Mouse (Mus musculus): ENCODE data around the gene Tmem54. TPM values are rescaled to one million over a fixed set of nuclear protein-coding genes. Genes with fewer than 3 reads are reported as not detected.

The Tmem54 gene
- polyA plus RNA-seq, 1 experiment: not detected

GRCm38 (mm10) chr4:129095276-129095675 lies 10.1 kb upstream of the Tmem54 start:
- H3K36me3 ChIP-seq (replicated peaks; ENCODE audit: low read length): no peaks in the 10 kb centered on the region
- no peaks in the 10 kb centered on the region for H3K4me1 ChIP-seq
- no peak for TF ChIP-seq FLI1 (IDR thresholded peaks at IDR 0.05; ENCODE audit: low read length)
- no peak for TF ChIP-seq GATA1 (IDR thresholded peaks at IDR 0.05; ENCODE audit: borderline replicate concordance, low read length)
- peaks cover 8% of the 10 kb centered on the region for H3K9me3 ChIP-seq
- peaks cover 50% of the 10 kb centered on the region for H3K27me3 ChIP-seq (replicated peaks)
- no peak overlapping the region for H3K4me3 ChIP-seq (replicated peaks)

GRCm38 (mm10) chr4:129097006-129097405 lies 8.3 kb upstream of the Tmem54 start:
- H3K36me3 ChIP-seq (replicated peaks; ENCODE audit: low read length): no peaks in the 10 kb centered on the region
- H3K27me3 ChIP-seq (replicated peaks): peaks cover 54% of the 10 kb centered on the region
- no peaks in the 10 kb centered on the region for H3K4me1 ChIP-seq
- no peak overlapping the region for H3K4me3 ChIP-seq (replicated peaks)
- TF ChIP-seq GATA1 (IDR thresholded peaks at IDR 0.05; ENCODE audit: borderline replicate concordance, low read length) (no peak), FLI1 (IDR thresholded peaks at IDR 0.05; ENCODE audit: low read length) (no peak)
- peaks cover 8% of the 10 kb centered on the region for H3K9me3 ChIP-seq

- H3K36me3 ChIP-seq (replicated peaks; ENCODE audit: low read length): no peaks in the 10 kb centered on the region
- H3K9me3 ChIP-seq: peaks cover 5% of the 10 kb centered on the region
- H3K4me1 ChIP-seq: peaks cover 9% of the 10 kb centered on the region
- TF ChIP-seq GATA1 (IDR thresholded peaks at IDR 0.05; ENCODE audit: borderline replicate concordance, low read length): no peak
- no peak for TF ChIP-seq FLI1 (IDR thresholded peaks at IDR 0.05; ENCODE audit: low read length)
- no peak overlapping the region for H3K4me3 ChIP-seq (replicated peaks)
- H3K27me3 ChIP-seq (replicated peaks): peaks cover 63% of the 10 kb centered on the region
These were observed 3.1 kb upstream of the Tmem54 start for GRCm38 (mm10) chr4:129102133-129102829.

- Histone ChIP-seq H3K4me1 (peaks cover 13% of the 10 kb centered on the region), H3K4me3 (replicated peaks) (no peak overlapping the region), H3K27me3 (replicated peaks) (peaks cover 87% of the 10 kb centered on the region), H3K9me3 (no peaks in the 10 kb centered on the region), H3K36me3 (replicated peaks; ENCODE audit: low read length) (no peaks in the 10 kb centered on the region)
- TF ChIP-seq FLI1 (IDR thresholded peaks at IDR 0.05; ENCODE audit: low read length): no peak
- TF ChIP-seq GATA1 (IDR thresholded peaks at IDR 0.05; ENCODE audit: borderline replicate concordance, low read length): no peak
These were observed 725 bp downstream of the Tmem54 start for GRCm38 (mm10) chr4:129106073-129106472.

- no peak overlapping the region for H3K4me3 ChIP-seq (replicated peaks)
- H3K36me3 ChIP-seq (replicated peaks; ENCODE audit: low read length): no peaks in the 10 kb centered on the region
- no peaks in the 10 kb centered on the region for H3K9me3 ChIP-seq
- H3K27me3 ChIP-seq (replicated peaks): peaks cover 90% of the 10 kb centered on the region
- no peak for TF ChIP-seq GATA1 (IDR thresholded peaks at IDR 0.05; ENCODE audit: borderline replicate concordance, low read length)
- no peak for TF ChIP-seq FLI1 (IDR thresholded peaks at IDR 0.05; ENCODE audit: low read length)
- peaks cover 13% of the 10 kb centered on the region for H3K4me1 ChIP-seq
These were observed 2.1 kb downstream of the Tmem54 start for GRCm38 (mm10) chr4:129107348-129107899.

GRCm38 (mm10) chr4:129108624-129109023 lies 3.3 kb downstream of the Tmem54 start:
- Histone ChIP-seq H3K27me3 (replicated peaks) (peaks cover 91% of the 10 kb centered on the region), H3K4me1 (peaks cover 21% of the 10 kb centered on the region), H3K4me3 (replicated peaks) (no peak overlapping the region), H3K36me3 (replicated peaks; ENCODE audit: low read length) (no peaks in the 10 kb centered on the region), H3K9me3 (peaks cover 5% of the 10 kb centered on the region)
- TF ChIP-seq FLI1 (IDR thresholded peaks at IDR 0.05; ENCODE audit: low read length) (no peak), GATA1 (IDR thresholded peaks at IDR 0.05; ENCODE audit: borderline replicate concordance, low read length) (no peak)

- H3K27me3 ChIP-seq (replicated peaks): peaks cover 90% of the 10 kb centered on the region
- H3K4me3 ChIP-seq (replicated peaks): no peak overlapping the region
These were observed 5.5 kb downstream of the Tmem54 start for GRCm38 (mm10) chr4:129110804-129111203.

DNA sequence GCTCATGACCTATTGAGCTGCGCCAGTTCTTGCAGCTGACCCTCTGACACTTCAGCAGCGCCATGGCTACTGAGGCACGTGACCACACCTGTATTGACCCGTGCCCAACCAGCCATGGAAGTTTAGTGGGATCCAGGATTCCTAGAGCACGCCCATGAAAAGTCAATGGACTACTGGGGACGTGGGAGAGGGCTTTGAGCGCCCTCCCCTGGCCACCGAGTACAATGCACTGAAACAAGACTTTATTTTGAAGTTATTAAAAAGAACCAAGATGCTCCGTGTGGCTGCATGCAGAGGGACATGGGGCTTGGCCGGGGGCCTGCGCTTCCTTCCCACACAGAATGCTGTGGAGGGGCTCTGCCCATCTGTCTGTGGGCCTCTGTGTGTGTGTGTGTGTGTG lies 6.0 kb downstream of the Tmem54 start:
- Histone ChIP-seq H3K27me3 (replicated peaks) (peaks cover 89% of the 10 kb centered on the region), H3K4me3 (replicated peaks) (no peak overlapping the region), H3K4me1 (peaks cover 13% of the 10 kb centered on the region), H3K9me3 (peaks cover 5% of the 10 kb centered on the region), H3K36me3 (replicated peaks; ENCODE audit: low read length) (no peaks in the 10 kb centered on the region)
- no peak for TF ChIP-seq FLI1 (IDR thresholded peaks at IDR 0.05; ENCODE audit: low read length)
- no peak for TF ChIP-seq GATA1 (IDR thresholded peaks at IDR 0.05; ENCODE audit: borderline replicate concordance, low read length)

More at GRCm38 (mm10) chr4:129110804-129111203, 5.5 kb downstream of the Tmem54 start:
- Histone ChIP-seq H3K36me3 (replicated peaks; ENCODE audit: low read length) (no peaks in the 10 kb centered on the region), H3K9me3 (peaks cover 5% of the 10 kb centered on the region), H3K4me1 (peaks cover 13% of the 10 kb centered on the region)
- TF ChIP-seq GATA1 (IDR thresholded peaks at IDR 0.05; ENCODE audit: borderline replicate concordance, low read length) (no peak), FLI1 (IDR thresholded peaks at IDR 0.05; ENCODE audit: low read length) (no peak)

GRCm38 (mm10) chr4:129112231-129112630 lies 6.9 kb downstream of the Tmem54 start:
- H3K9me3 ChIP-seq: peaks cover 5% of the 10 kb centered on the region
- TF ChIP-seq GATA1 (IDR thresholded peaks at IDR 0.05; ENCODE audit: borderline replicate concordance, low read length) (no peak), FLI1 (IDR thresholded peaks at IDR 0.05; ENCODE audit: low read length) (no peak)
- peaks cover 13% of the 10 kb centered on the region for H3K4me1 ChIP-seq
- H3K36me3 ChIP-seq (replicated peaks; ENCODE audit: low read length): no peaks in the 10 kb centered on the region
- H3K4me3 ChIP-seq (replicated peaks): no peak overlapping the region
- peaks cover 89% of the 10 kb centered on the region for H3K27me3 ChIP-seq (replicated peaks)

Data from megakaryocyte, embryonic 14.5 days (primary cell).